Mouse (Mus musculus) liver, postnatal 0 days (tissue): ENCODE data around the gene Aarsd1. TPM values are rescaled to one million over a fixed set of nuclear protein-coding genes. Genes with fewer than 3 reads are reported as not detected.
A peak's percentile ranks its signal among the peaks of the same experiment; 100 is the strongest.

Experiments
- ATAC-seq: fragments of 200-750 bp; cut with Nextera tagmentation; 2 replicates; pipeline ENCODE4 v1.8.0; 2017; ENCODE audit warnings: mild to moderate bottlenecking, moderate library complexity
- DNase-seq: peaks from one replicate; pipeline ENCODE4 v3.0.0-alpha.2; 2016
- H3K27ac ChIP-seq: fragments of 300-500 bp; sonication (generic); 2 replicates; pipeline ENCODE4 v1.5.1; 2014; ENCODE audit warnings: antibody characterized with exemption, moderate library complexity, mild to moderate bottlenecking, low read depth
- H3K27me3 ChIP-seq: fragments of 300-500 bp; sonication (generic); 2 replicates; pipeline ENCODE4 v1.6.1; 2014; ENCODE audit warnings: low read length, control low read depth, mixed read lengths; ENCODE audit not compliant: insufficient read depth
- H3K36me3 ChIP-seq: fragments of 300-500 bp; sonication (generic); replicated peaks from 2 replicates; pipeline ENCODE4 v1.6.1; 2014; ENCODE audit warnings: mild to moderate bottlenecking, control low read depth, low read length, moderate library complexity, mixed read lengths; ENCODE audit not compliant: insufficient read depth
- H3K4me1 ChIP-seq: fragments of 300-500 bp; sonication (generic); 2 replicates; pipeline ENCODE4 v1.6.1; 2014; ENCODE audit warnings: antibody characterized with exemption, mild to moderate bottlenecking, control low read depth; ENCODE audit not compliant: insufficient read depth
- H3K4me2 ChIP-seq: fragments of 300-500 bp; sonication (generic); 2 replicates; pipeline ENCODE4 v1.6.1; 2014; ENCODE audit warnings: low read depth, mild to moderate bottlenecking, low read length, moderate library complexity, mixed read lengths
- H3K4me3 ChIP-seq: fragments of 300-500 bp; sonication (generic); 2 replicates; pipeline ENCODE4 v1.5.1; 2014; ENCODE audit warnings: low read depth, low read length
- H3K9ac ChIP-seq: fragments of 300-500 bp; sonication (generic); replicated peaks from 2 replicates; pipeline ENCODE4 v1.6.1; 2014; ENCODE audit warnings: mild to moderate bottlenecking, moderate library complexity
- H3K9me3 ChIP-seq: fragments of 300-500 bp; sonication (generic); 2 replicates; pipeline ENCODE4 v1.6.1; 2016; ENCODE audit warnings: mild to moderate bottlenecking, control low read depth, low read length, mixed read lengths
- CTCF ChIP-seq: sonication (generic); IDR thresholded peaks from 2 replicates; pipeline ENCODE4 v1.5.1; 2016; ENCODE audit warnings: antibody characterized with exemption, low read depth
- EP300 ChIP-seq: IDR thresholded peaks from 2 replicates; pipeline ENCODE4 v1.6.1; 2016; ENCODE audit warnings: antibody characterized with exemption, low read depth, mild to moderate bottlenecking
- WGBS: fragments of 180-500 bp; shearing (Covaris S2); extraction: QIAGEN DNeasy Blood & Tissue Kit; methylation state at CpG from one replicate; pipeline ENCODE4 v1.1.7; 2014; ENCODE audit not compliant: insufficient replicate concordance; 5-methylcytosine and 5-hydroxymethylcytosine counted together
- microRNA-seq: library from miRNA; unstranded; fragments of <30 nt; microRNA quantifications from one replicate; pipeline ENCODE4, GENCODE M21; 2016
- polyA plus RNA-seq: library from polyadenylated mRNA; unstranded; fragments of >200 nt; fragmentation: Nextera tagmentation; extraction: Ambion mirVana; gene quantifications from 2 replicates; pipeline ENCODE4 v1.2.1, GENCODE M21; 2015

The Aarsd1 gene
- polyA plus RNA-seq, 1 experiment from 2014 or later, result 23.7 TPM

GRCm38 (mm10) chr11:101360651-101361113, 56.7 kb downstream of the Aarsd1 start:
- DNase-seq, result no peak
- Histone ChIP-seq H3K27ac (peak overlapping the region; percentile 91), H3K36me3 (no peaks in the 10 kb centered on the region), H3K4me3 (no peak overlapping the region), H3K4me1 (peaks cover 24% of the 10 kb centered on the region), H3K9me3 (no peaks in the 10 kb centered on the region), H3K9ac (no peak overlapping the region), H3K4me2 (no peak overlapping the region), H3K27me3 (no peaks in the 10 kb centered on the region)
- 21% methylated on average over 3 of the region's 3 CpGs for WGBS
- ATAC-seq, result 0 out of 2 replicates have a peak, but pooled peaks have one; percentile 3
- TF ChIP-seq EP300 (peak; percentile 60; the same call in 1 of the 2 replicates), CTCF (no peak)

GRCm38 (mm10) chr11:101359776-101360175, 57.6 kb downstream of the Aarsd1 start:
- Histone ChIP-seq H3K4me3 (no peak overlapping the region), H3K36me3 (no peaks in the 10 kb centered on the region), H3K4me1 (peaks cover 25% of the 10 kb centered on the region), H3K27me3 (no peaks in the 10 kb centered on the region), H3K4me2 (no peak overlapping the region), H3K9ac (no peak overlapping the region), H3K27ac (0 out of 2 replicates have a peak overlapping the region, but pooled peaks have one; percentile 91), H3K9me3 (no peaks in the 10 kb centered on the region)
- DNase-seq (no peak), ATAC-seq (no peak)
- no peak for TF ChIP-seq CTCF
- TF ChIP-seq EP300, result no peak
- WGBS, result 68% methylated on average over 9 of the region's 9 CpGs

GRCm38 (mm10) chr11:101357505-101358182, 59.8 kb downstream of the Aarsd1 start:
- Histone ChIP-seq H3K9ac (no peak overlapping the region), H3K4me2 (no peak overlapping the region), H3K9me3 (no peaks in the 10 kb centered on the region), H3K4me1 (peaks cover 20% of the 10 kb centered on the region), H3K4me3 (no peak overlapping the region), H3K27me3 (no peaks in the 10 kb centered on the region), H3K27ac (no peak overlapping the region), H3K36me3 (no peaks in the 10 kb centered on the region)
- WGBS, result 45% methylated on average over 3 of the region's 3 CpGs
- DNase-seq (no peak), ATAC-seq (no peak)
- TF ChIP-seq EP300 (no peak), CTCF (no peak)

Small RNA genes lying within 50 kb of the gene (microRNA-seq; reads per million reads assigned to microRNA genes)
- not detected for gene Mir6929

Other genes with a start within 250 kb of the Aarsd1 start
- gene Cntnap1, start 247.1 kb downstream of the Aarsd1 start, polyA plus RNA-seq, result 1.4 and 1.5 TPM in 2 replicates
- gene Plekhh3, start 246.3 kb downstream of the Aarsd1 start, polyA plus RNA-seq, result 1.6 and 3.4 TPM in 2 replicates
- gene Ccr10, start 242.2 kb downstream of the Aarsd1 start, polyA plus RNA-seq, result 0.09 TPM in 2 replicates
- 4.2 and 5.0 TPM in 2 replicates for gene Ezh1, start 191.2 kb downstream of the Aarsd1 start, polyA plus RNA-seq
- gene Ramp2, start 171.6 kb downstream of the Aarsd1 start, polyA plus RNA-seq, result 34.8 and 38.4 TPM in 2 replicates
- gene Vps25, start 163.9 kb downstream of the Aarsd1 start, polyA plus RNA-seq, result 75.9 and 81.1 TPM in 2 replicates
- gene Wnk4, start 157.0 kb downstream of the Aarsd1 start, polyA plus RNA-seq, result 1.6 and 2.2 TPM in 2 replicates
- gene Cntd1, start 138.6 kb downstream of the Aarsd1 start, polyA plus RNA-seq, result 0.19 and 0.29 TPM in 2 replicates
- gene Coa3, start 138.5 kb downstream of the Aarsd1 start, polyA plus RNA-seq, result 79.9 and 86.6 TPM in 2 replicates
- 65.1 and 72.3 TPM in 2 replicates for gene Becn1, start 115.3 kb downstream of the Aarsd1 start, polyA plus RNA-seq
- 78.4 and 78.8 TPM in 2 replicates for gene Psme3, start 101.4 kb downstream of the Aarsd1 start, polyA plus RNA-seq
- 0.44 and 0.60 TPM in 2 replicates for gene Aoc2, start 92.6 kb downstream of the Aarsd1 start, polyA plus RNA-seq
- 0.05 and 0.06 TPM in 2 replicates for gene Aoc3, start 87.0 kb downstream of the Aarsd1 start, polyA plus RNA-seq
- gene G6pc, start 50.1 kb downstream of the Aarsd1 start, polyA plus RNA-seq, result 97.9 and 206 TPM in 2 replicates
- gene Gm27029, start 7.2 kb upstream of the Aarsd1 start, polyA plus RNA-seq, result 0.49 and 1.5 TPM in 2 replicates
- 4.3 and 4.4 TPM in 2 replicates for gene Rundc1, start 7.5 kb upstream of the Aarsd1 start, polyA plus RNA-seq
- 0.65 and 1.0 TPM in 2 replicates for gene Ptges3l, start 7.7 kb upstream of the Aarsd1 start, polyA plus RNA-seq
- 205 and 213 TPM in 2 replicates for gene Rpl27, start 24.7 kb upstream of the Aarsd1 start, polyA plus RNA-seq
- gene Ifi35, start 30.8 kb upstream of the Aarsd1 start, polyA plus RNA-seq, result 27.2 and 28.2 TPM in 2 replicates
- gene Rnd2, start 47.4 kb upstream of the Aarsd1 start, polyA plus RNA-seq, result 1.9 and 2.0 TPM in 2 replicates
- 8.3 and 8.4 TPM in 2 replicates for gene Vat1, start 48.6 kb upstream of the Aarsd1 start, polyA plus RNA-seq
- gene Brca1, start 134.3 kb upstream of the Aarsd1 start, polyA plus RNA-seq, result 3.9 and 5.0 TPM in 2 replicates
- 32.8 and 35.3 TPM in 2 replicates for gene Nbr1, start 134.5 kb upstream of the Aarsd1 start, polyA plus RNA-seq
- gene Tmem106a, start 164.6 kb upstream of the Aarsd1 start, polyA plus RNA-seq, result 10.8 and 11.2 TPM in 2 replicates
- not detected in 2 replicates for gene Gm11634, start 181.6 kb upstream of the Aarsd1 start, polyA plus RNA-seq
- 7.4 and 8.4 TPM in 2 replicates for gene Rdm1, start 209.6 kb upstream of the Aarsd1 start, polyA plus RNA-seq
- 3.4 and 4.1 TPM in 2 replicates for gene Arl4d, start 247.9 kb upstream of the Aarsd1 start, polyA plus RNA-seq